Mouse (Mus musculus) stomach, postnatal 0 days (tissue): ENCODE measurements at regions not wholly inside any gene's neighbourhood (a gene's known extent, or its start where the extent isn't known, plus 50 kb on each side); places are given as distances from the start of the nearest gene placed in this dataset.

Experiments used
- CTCF ChIP-seq: IDR thresholded peaks from 2 replicates; pipeline ENCODE4 v1.5.1; 2016; ENCODE audit warnings: antibody characterized with exemption, low read depth, mild to moderate bottlenecking, moderate library complexity
- EP300 ChIP-seq: optimal IDR thresholded peaks from 2 replicates; pipeline ENCODE3; 2016; ENCODE audit warnings: antibody characterized with exemption

- TF ChIP-seq CTCF (no peak), EP300 (no peak)
These were observed 59.6 kb upstream of the D1Pas1 start for GRCm38 (mm10) chr1:186907409-186908170.
